Mouse (Mus musculus): ENCODE results near the gene Taar3. TPM values are rescaled to one million over a fixed set of nuclear protein-coding genes. Genes with fewer than 3 reads are reported as not detected.

Gene Taar3
- polyA plus RNA-seq, 1 experiment from 2014 or later: not detected

GRCm38 (mm10) chr10:23978901-23979705, 29.7 kb downstream of the Taar3 start:
- Histone ChIP-seq H3K27ac (replicated peaks; ENCODE audit: low read depth, low read length) (no peak overlapping the region), H3K4me3 (replicated peaks; ENCODE audit: low read depth, low read length) (no peak overlapping the region), H3K9ac (replicated peaks; ENCODE audit: low read length) (no peak overlapping the region), H3K27me3 (ENCODE audit: control insufficient read depth, insufficient read depth, low read length) (no peaks in the 10 kb centered on the region), H3K4me1 (ENCODE audit: control insufficient read depth, insufficient read depth, low read length) (no peaks in the 10 kb centered on the region), H3K36me3 (ENCODE audit: control insufficient read depth, insufficient read depth, low read length) (no peaks in the 10 kb centered on the region), H3K9me3 (ENCODE audit: control insufficient read depth, low read length) (no peaks in the 10 kb centered on the region), H3K4me2 (ENCODE audit: low read length) (no peak overlapping the region)
- WGBS: 45% methylated on average over 16 of the region's 16 CpGs
- DNase-seq (peak; percentile 83), ATAC-seq (ENCODE audit: low FRiP score, low TSS enrichment) (peak; percentile 55; the same call in 1 of the 2 replicates)

- Histone ChIP-seq H3K4me2 (ENCODE audit: low read length) (no peak within 1 kb of the TSS), H3K9ac (replicated peaks; ENCODE audit: low read length) (no peak within 1 kb of the TSS), H3K27me3 (ENCODE audit: control insufficient read depth, insufficient read depth, low read length) (no peaks in the 10 kb centered on the region), H3K27ac (replicated peaks; ENCODE audit: low read depth, low read length) (no peak within 1 kb of the TSS), H3K9me3 (ENCODE audit: control insufficient read depth, low read length) (no peaks in the 10 kb centered on the region), H3K36me3 (ENCODE audit: control insufficient read depth, insufficient read depth, low read length) (no peaks in the 10 kb centered on the region), H3K4me3 (replicated peaks; ENCODE audit: low read depth, low read length) (no peak within 1 kb of the TSS), H3K4me1 (ENCODE audit: control insufficient read depth, insufficient read depth, low read length) (no peaks in the 10 kb centered on the region)
- ATAC-seq (ENCODE audit: low FRiP score, low TSS enrichment) (no peak), DNase-seq (no peak)
- 74% methylated on average over 8 of the region's 8 CpGs for WGBS
These were observed 36.2 kb downstream of the Taar3 start, which contains the start of gene Taar6 for GRCm38 (mm10) chr10:23985546-23985945. TSS of gene Taar6 (minus strand) at chr10:23985646.

DNA sequence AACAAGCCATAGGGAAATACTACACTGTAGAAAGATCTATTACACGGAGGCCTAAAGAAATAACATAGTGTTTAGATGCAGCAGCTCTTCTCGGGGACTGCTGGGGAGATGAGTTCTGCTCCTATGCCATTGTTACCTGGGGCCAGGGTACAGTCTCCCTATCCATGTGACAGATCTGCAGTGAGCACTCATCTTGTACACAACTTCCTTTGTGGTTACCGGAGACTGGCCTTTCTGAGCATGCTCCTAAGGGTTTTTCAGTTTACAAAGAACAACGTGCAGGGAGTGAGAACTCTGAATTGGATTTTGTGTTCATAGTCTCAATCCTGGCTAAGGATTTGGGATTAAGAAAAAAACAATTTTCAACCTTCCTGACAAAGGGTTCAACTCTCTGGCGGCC, 37.1 kb downstream of the Taar3 start:
- no peak for ATAC-seq (ENCODE audit: low FRiP score, low TSS enrichment)
- no peaks in the 10 kb centered on the region for H3K9me3 ChIP-seq (ENCODE audit: control insufficient read depth, low read length)

GRCm38 (mm10) chr10:23993381-23993780, 44.0 kb downstream of the Taar3 start, which contains the start of gene Taar7a:
TSS of gene Taar7a (minus strand) at chr10:23993481.
- DNase-seq: no peak
- WGBS: 69% methylated on average over 3 of the region's 3 CpGs
- Histone ChIP-seq H3K27me3 (ENCODE audit: control insufficient read depth, insufficient read depth, low read length) (no peaks in the 10 kb centered on the region), H3K27ac (replicated peaks; ENCODE audit: low read depth, low read length) (no peak within 1 kb of the TSS), H3K9me3 (ENCODE audit: control insufficient read depth, low read length) (no peaks in the 10 kb centered on the region), H3K36me3 (ENCODE audit: control insufficient read depth, insufficient read depth, low read length) (no peaks in the 10 kb centered on the region), H3K4me1 (ENCODE audit: control insufficient read depth, insufficient read depth, low read length) (no peaks in the 10 kb centered on the region), H3K9ac (replicated peaks; ENCODE audit: low read length) (no peak within 1 kb of the TSS), H3K4me3 (replicated peaks; ENCODE audit: low read depth, low read length) (no peak within 1 kb of the TSS), H3K4me2 (ENCODE audit: low read length) (no peak within 1 kb of the TSS)
- ATAC-seq (ENCODE audit: low FRiP score, low TSS enrichment): no peak

More for the DNA sequence above, 37.1 kb downstream of the Taar3 start:
- WGBS: 80% methylated on average over 5 of the region's 5 CpGs
- Histone ChIP-seq H3K27ac (replicated peaks; ENCODE audit: low read depth, low read length) (no peak overlapping the region), H3K4me3 (replicated peaks; ENCODE audit: low read depth, low read length) (no peak overlapping the region), H3K4me1 (ENCODE audit: control insufficient read depth, insufficient read depth, low read length) (no peaks in the 10 kb centered on the region), H3K27me3 (ENCODE audit: control insufficient read depth, insufficient read depth, low read length) (no peaks in the 10 kb centered on the region), H3K9ac (replicated peaks; ENCODE audit: low read length) (no peak overlapping the region), H3K36me3 (ENCODE audit: control insufficient read depth, insufficient read depth, low read length) (no peaks in the 10 kb centered on the region), H3K4me2 (ENCODE audit: low read length) (no peak overlapping the region)
- DNase-seq: no peak

- Histone ChIP-seq H3K9me3 (ENCODE audit: control insufficient read depth, low read length) (no peaks in the 10 kb centered on the region), H3K36me3 (ENCODE audit: control insufficient read depth, insufficient read depth, low read length) (no peaks in the 10 kb centered on the region), H3K27ac (replicated peaks; ENCODE audit: low read depth, low read length) (no peak within 1 kb of the TSS), H3K4me1 (ENCODE audit: control insufficient read depth, insufficient read depth, low read length) (no peaks in the 10 kb centered on the region), H3K9ac (replicated peaks; ENCODE audit: low read length) (no peak within 1 kb of the TSS), H3K27me3 (ENCODE audit: control insufficient read depth, insufficient read depth, low read length) (no peaks in the 10 kb centered on the region), H3K4me3 (replicated peaks; ENCODE audit: low read depth, low read length) (no peak within 1 kb of the TSS), H3K4me2 (ENCODE audit: low read length) (no peak within 1 kb of the TSS)
- WGBS: 93% methylated on average over 1 of the region's 1 CpGs
- ATAC-seq (ENCODE audit: low FRiP score, low TSS enrichment) (no peak), DNase-seq (no peak)
These were observed 50.3 kb downstream of the Taar3 start, which contains the start of gene Taar7b for GRCm38 (mm10) chr10:23999639-24000038. TSS of gene Taar7b (plus strand) at chr10:23999939.

Other genes with a start within 250 kb of the Taar3 start
- 119 and 123 TPM in 2 replicates for gene Rps12, start 162.3 kb upstream of the Taar3 start, polyA plus RNA-seq (2014; fragmentation: Nextera tagmentation; extraction: Ambion mirVana)
- gene Slc18b1, start 152.6 kb upstream of the Taar3 start, polyA plus RNA-seq (2014; fragmentation: Nextera tagmentation; extraction: Ambion mirVana): 16.4 and 21.2 TPM in 2 replicates
- gene Vnn3, start 98.1 kb upstream of the Taar3 start, polyA plus RNA-seq (2014; fragmentation: Nextera tagmentation; extraction: Ambion mirVana): not detected in 2 replicates
- gene Vnn1, start 54.9 kb upstream of the Taar3 start, polyA plus RNA-seq (2014; fragmentation: Nextera tagmentation; extraction: Ambion mirVana): 0.08 TPM in 1 of 2 replicates, not detected in the other
- not detected in 2 replicates for gene Taar1, start 29.2 kb upstream of the Taar3 start, polyA plus RNA-seq (2014; fragmentation: Nextera tagmentation; extraction: Ambion mirVana)
- gene Taar2, start 11.0 kb upstream of the Taar3 start, polyA plus RNA-seq (2014; fragmentation: Nextera tagmentation; extraction: Ambion mirVana): not detected in 2 replicates
- not detected in 2 replicates for gene Taar4, start 10.9 kb downstream of the Taar3 start, polyA plus RNA-seq (2014; fragmentation: Nextera tagmentation; extraction: Ambion mirVana)
- gene Taar5, start 21.1 kb downstream of the Taar3 start, polyA plus RNA-seq (2014; fragmentation: Nextera tagmentation; extraction: Ambion mirVana): not detected in 2 replicates
- not detected in 2 replicates for gene Taar6, start 36.1 kb downstream of the Taar3 start, polyA plus RNA-seq (2014; fragmentation: Nextera tagmentation; extraction: Ambion mirVana)
- not detected in 2 replicates for gene Taar7a, start 43.9 kb downstream of the Taar3 start, polyA plus RNA-seq (2014; fragmentation: Nextera tagmentation; extraction: Ambion mirVana)
- gene Taar7b, start 50.4 kb downstream of the Taar3 start, polyA plus RNA-seq (2014; fragmentation: Nextera tagmentation; extraction: Ambion mirVana): not detected in 2 replicates
- gene Taar7d, start 77.7 kb downstream of the Taar3 start, polyA plus RNA-seq (2014; fragmentation: Nextera tagmentation; extraction: Ambion mirVana): not detected in 2 replicates
- gene Taar7e, start 88.1 kb downstream of the Taar3 start, polyA plus RNA-seq (2014; fragmentation: Nextera tagmentation; extraction: Ambion mirVana): not detected in 2 replicates
- gene Taar7f, start 100.0 kb downstream of the Taar3 start, polyA plus RNA-seq (2014; fragmentation: Nextera tagmentation; extraction: Ambion mirVana): not detected in 2 replicates
- not detected in 2 replicates for gene Taar8a, start 126.9 kb downstream of the Taar3 start, polyA plus RNA-seq (2014; fragmentation: Nextera tagmentation; extraction: Ambion mirVana)
- not detected in 2 replicates for gene Taar8b, start 142.7 kb downstream of the Taar3 start, polyA plus RNA-seq (2014; fragmentation: Nextera tagmentation; extraction: Ambion mirVana)
- gene Taar8c, start 152.4 kb downstream of the Taar3 start, polyA plus RNA-seq (2014; fragmentation: Nextera tagmentation; extraction: Ambion mirVana): not detected in 2 replicates
- not detected in 2 replicates for gene Taar9, start 160.0 kb downstream of the Taar3 start, polyA plus RNA-seq (2014; fragmentation: Nextera tagmentation; extraction: Ambion mirVana)
- 326 and 358 TPM in 2 replicates for gene Stx7, start 199.7 kb downstream of the Taar3 start, polyA plus RNA-seq (2014; fragmentation: Nextera tagmentation; extraction: Ambion mirVana)